Mouse (Mus musculus): ENCODE data around the gene Ttyh3. TPM values are rescaled to one million over a fixed set of nuclear protein-coding genes. Genes with fewer than 3 reads are reported as not detected.
"Not testable (repeated sequence)": the region's sequence is repeated elsewhere in the genome, so short reads cannot be mapped to it uniquely, and the experiment has no call there.

The Ttyh3 gene
- total RNA-seq (2022), result 1 to 10 TPM; 2.6 to 5.2 (median 3.4) TPM

DNA sequence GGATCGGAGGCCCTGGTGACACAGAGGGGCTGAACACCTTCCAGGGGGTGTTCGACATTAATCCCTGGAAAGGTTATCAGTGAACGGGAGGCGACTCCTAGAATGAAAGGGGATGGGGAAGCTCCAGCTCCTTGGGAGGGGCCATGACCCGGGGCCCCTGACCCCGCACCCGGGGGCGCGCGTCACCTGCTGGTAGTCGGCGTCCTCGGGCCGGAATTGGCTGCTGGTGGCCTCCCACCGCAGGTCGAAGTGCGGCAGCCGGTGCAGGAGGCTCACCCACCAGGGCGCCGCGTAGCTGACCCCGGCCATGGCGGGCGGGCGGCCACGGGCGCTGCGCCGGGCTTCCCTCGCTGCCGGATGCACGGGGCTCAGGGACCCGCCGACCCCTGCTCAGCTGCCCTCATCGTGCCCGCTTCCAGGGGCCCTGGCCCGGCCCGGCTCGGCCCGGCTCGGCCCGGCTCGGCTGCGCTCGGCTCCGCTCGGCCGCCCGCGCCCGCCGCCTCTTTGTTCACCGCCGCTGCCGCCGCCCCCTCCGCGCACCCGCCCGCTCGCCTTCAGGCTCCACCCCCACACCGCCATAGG is at the start of gene Ttyh3:
Ttyh3 (minus strand) TSS at position 513 of the 582 bp plus-strand sequence.
- peak in 1 of 2 experiments; percentile 29 for DNase-seq (ENCODE audit: low spot score in 2 of 2)

DNA sequence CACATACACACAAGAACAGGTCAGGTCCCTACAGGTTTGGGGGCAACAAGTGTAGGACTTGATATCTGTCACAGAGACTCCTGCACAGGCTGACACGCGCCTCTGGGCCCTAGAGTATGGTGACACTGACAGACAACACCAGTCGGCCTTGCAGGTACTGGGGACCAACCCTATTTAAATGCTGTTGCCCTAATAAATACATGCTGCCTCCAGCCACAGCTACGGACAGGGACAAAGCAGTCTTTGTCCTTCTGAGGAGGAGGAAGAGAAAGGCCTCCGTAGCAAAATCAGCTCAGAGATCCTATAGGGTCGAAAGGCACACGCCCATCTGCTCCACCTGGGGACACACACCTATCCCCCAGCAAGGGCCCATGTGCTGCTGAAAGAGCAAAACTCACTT is 47.2 kb upstream of the Ttyh3 start:
- DNase-seq (ENCODE audit: low spot score in 2 of 2), result no peak

GRCm38 (mm10) chr5:140688434-140688833 is 39.6 kb upstream of the Ttyh3 start:
- no peak for DNase-seq (ENCODE audit: low spot score in 2 of 2)

GRCm38 (mm10) chr5:140684343-140685148 is 35.7 kb upstream of the Ttyh3 start:
- no peak for DNase-seq (ENCODE audit: low spot score in 2 of 2)

GRCm38 (mm10) chr5:140682113-140682512 is 33.3 kb upstream of the Ttyh3 start:
- no peak for DNase-seq (ENCODE audit: low spot score in 2 of 2)

GRCm38 (mm10) chr5:140680950-140681349 is 32.1 kb upstream of the Ttyh3 start:
- DNase-seq (ENCODE audit: low spot score in 2 of 2), result no peak

DNA sequence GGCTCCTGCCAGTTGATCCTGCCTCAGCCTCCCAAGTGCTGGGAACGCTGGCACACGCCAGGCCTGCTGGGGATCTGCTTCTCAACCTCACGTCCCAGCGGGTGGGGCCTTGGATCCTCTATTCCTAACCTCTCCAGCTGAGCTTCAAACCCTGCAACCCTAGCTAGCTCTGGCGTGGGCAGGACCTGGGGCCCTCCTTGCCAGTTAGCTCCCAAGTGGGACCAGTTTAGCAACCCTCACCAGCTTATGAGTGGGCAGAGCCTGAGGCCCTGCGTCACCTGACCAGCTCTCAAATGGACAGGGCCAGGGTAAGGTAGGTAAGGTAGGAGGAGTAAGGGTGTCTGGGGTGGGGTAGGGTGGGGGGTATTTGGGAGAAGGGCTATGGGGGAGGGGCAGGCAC is 31.2 kb upstream of the Ttyh3 start:
- DNase-seq (ENCODE audit: low spot score in 2 of 2), result no peak

DNA sequence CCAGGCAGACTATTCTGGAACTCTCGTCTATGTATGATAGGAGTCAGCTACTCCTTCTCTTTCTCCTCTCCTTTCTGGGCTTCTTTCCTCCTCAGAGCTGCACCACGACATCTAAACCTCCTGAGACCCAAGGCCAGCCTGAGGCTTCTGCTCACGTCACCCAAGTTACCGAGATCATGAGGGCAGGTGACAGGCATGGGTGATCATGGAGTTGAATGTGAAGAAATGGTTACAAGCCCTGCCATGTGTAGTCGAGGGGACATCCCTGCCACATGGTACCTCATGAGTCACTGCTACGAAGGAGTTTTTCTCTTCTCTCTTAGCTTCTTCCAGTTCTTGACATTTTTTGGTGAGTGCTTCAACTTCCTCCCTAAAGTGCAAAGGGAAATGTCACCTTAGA is 28.3 kb upstream of the Ttyh3 start:
- DNase-seq (ENCODE audit: low spot score in 2 of 2), result no peak

- no peak for DNase-seq (ENCODE audit: low spot score in 2 of 2)
Measured at GRCm38 (mm10) chr5:140675640-140676039, 26.8 kb upstream of the Ttyh3 start.

GRCm38 (mm10) chr5:140675079-140675478 is 26.2 kb upstream of the Ttyh3 start:
- no peak for DNase-seq (ENCODE audit: low spot score in 2 of 2)

DNA sequence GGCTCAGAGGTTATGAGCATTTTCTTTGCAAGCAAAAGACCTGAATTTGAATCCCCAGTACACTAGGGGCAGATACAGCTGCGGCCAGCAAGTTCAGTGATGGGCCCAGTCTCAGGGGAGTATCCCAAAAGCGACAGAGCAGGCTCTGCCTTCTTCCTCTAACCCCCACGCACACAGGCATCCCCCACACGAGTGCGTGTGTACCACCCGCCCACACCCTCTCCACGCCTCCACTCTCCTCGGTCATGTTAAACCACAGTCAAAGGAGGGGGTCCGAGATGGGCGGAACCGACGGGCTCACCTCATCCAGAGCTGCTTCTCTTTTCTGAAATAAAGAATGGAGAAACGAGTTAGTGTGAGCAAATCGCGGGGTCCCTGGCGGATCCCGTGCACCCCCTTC is 25.2 kb upstream of the Ttyh3 start:
- DNase-seq (ENCODE audit: low spot score in 2 of 2), result no peak

DNA sequence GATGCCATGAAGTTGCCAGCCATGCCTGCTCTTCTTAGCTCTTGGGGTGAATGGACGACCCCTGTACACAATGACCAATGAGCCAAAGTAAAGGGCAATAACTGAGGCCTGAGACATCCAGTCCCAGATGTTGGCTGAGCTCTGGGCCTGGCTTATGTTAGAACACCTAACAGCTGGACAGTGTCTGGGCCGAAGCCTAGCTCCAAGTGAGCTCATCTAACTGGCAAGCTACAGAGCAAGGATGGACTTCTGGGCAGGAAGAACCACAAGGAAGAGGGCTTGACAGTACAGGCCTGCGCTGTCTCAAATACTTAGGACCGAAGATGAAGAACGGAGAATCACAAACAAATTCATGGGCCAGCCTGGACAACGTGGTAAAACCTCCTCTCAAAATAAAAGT is 23.8 kb upstream of the Ttyh3 start:
- not testable (repeated sequence) for DNase-seq (ENCODE audit: low spot score in 2 of 2)

DNA sequence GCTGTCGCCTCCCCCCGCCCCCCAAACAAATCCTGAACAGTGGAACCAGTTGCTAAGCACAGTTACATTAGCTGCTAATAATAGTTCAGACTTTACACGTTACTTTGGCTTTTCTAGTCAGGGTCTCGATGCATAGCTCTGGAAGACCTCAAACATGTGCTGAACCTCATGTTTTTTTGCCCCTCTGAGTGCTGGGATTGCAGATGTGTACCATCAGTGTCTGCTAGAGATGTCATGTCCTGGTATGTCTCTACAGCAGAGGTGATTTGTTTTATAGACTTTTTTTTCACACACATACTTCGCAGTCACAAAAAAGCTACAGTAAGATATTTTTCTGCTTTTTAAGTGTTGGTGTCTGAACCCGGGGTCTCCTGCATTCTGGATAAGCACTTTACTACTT is 23.3 kb upstream of the Ttyh3 start:
- DNase-seq (ENCODE audit: low spot score in 2 of 2), result no peak

DNA sequence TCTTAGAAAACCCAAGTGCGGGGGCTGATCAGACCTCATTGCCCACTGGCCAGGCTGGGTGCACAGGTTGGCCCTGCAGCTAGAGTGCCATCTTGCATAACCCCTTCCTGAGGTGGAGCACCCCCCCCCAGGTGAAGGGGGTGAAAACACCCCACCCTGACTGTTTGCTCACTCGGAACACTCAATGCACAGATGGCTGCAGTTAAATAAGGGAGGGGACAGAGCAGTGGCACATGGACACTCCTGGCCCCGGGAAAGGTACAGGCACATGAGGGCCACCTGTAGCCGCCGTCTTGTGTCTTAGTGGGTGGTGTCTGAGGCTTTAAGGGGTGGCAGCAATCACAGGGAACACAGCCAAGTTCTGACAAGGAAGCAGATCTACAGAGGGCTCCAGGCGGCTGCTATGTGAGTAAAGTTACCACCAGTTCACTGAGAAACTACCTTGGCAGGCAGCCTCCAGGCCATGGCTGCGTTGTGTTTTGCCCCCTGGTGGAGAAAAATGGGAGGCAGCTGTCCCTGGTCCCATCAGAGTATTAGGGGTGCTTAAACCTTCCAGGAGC is 14.9 kb upstream of the Ttyh3 start:
- peak; percentile 43 to 46 for DNase-seq (ENCODE audit: low spot score in 2 of 2)

GRCm38 (mm10) chr5:140662741-140663592 is 14.1 kb upstream of the Ttyh3 start:
- no peak for DNase-seq (ENCODE audit: low spot score in 2 of 2)

GRCm38 (mm10) chr5:140661875-140662643 is 13.2 kb upstream of the Ttyh3 start:
- no peak for DNase-seq (ENCODE audit: low spot score in 2 of 2)

DNA sequence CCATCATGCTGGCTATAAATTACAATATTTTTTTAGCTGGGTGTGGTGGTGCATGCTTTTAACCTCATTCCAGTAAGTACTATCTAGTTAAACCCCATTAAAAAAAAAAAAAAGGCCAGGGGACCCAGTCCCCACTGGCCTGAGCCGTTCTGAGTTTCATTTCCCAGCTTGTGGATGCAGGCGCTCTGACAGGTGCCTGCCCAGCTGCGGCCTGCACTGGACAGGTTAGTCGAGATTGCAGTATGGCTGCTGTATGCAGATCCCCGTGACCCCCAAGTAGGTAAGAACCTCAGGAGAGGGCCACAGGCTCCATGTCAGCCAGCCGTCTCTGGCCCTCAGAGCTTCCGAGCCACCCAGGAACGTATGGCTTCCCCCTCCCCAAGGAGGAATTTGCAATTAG is 12.6 kb upstream of the Ttyh3 start:
- DNase-seq (ENCODE audit: low spot score in 2 of 2), result no peak

- DNase-seq (ENCODE audit: low spot score in 2 of 2), result no peak
Measured at GRCm38 (mm10) chr5:140660398-140660797, 11.6 kb upstream of the Ttyh3 start.

DNA sequence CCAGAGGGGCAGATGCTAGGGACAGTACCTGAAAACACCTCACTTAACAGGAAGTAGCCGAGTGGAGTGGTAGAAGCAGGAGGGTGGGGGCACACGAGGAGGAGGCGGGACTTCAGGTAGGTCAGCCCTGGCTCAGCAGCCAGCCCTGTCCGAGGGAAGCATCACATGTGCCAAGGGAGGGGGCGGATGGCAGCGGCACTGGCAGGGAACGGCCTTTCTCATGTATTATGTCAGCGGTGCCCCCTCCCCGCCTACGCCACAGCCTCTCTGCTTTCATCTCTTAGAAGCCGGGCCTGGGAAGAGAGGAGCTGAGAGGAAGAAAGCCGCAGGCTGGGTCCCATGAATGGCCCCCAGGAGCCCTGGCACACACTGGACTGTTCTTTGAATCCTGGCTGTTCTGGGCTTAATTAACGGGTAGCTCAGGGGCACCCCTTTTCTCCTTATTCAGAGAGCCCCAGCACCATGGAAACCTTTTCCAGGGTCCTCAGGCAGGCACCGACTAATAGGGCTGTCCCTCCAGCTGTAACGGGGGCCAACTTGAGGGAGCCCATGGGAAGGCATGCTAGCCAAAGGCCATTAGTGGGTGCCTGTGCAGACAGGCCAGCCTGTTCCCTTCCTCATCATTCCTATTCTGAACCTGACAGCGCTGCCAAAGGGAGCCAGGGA is 10.9 kb upstream of the Ttyh3 start:
- no peak for DNase-seq (ENCODE audit: low spot score in 2 of 2)

- DNase-seq (ENCODE audit: low spot score in 2 of 2), result no peak
Measured at GRCm38 (mm10) chr5:140654096-140654845, 5.4 kb upstream of the Ttyh3 start.

Measured in gastrocnemius, adult 8-10 months (tissue).